Mouse (Mus musculus): Measurements from ENCODE around the gene Atp10a.

Gene Atp10a

DNA sequence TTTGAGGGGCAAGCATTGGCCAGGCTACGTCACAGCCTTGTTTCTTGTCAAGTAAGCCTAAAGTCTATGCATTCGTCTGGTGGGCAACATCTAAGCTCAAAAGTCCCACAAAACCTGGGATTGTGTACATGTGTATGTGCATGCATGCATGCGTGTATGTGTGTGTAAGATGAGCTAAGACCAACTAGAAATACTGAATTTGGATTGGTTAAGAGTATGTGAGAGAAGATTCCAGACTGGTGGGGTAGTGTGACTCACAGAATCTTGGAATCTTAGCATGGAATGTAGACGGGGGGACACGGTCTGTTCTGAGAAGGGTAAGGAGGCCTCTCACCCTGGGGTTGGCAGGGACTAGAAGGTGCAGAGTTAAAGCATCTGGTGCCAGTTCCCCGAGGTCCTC, at the start of gene Atp10a:
Gene Atp10a, plus strand, starts transcription at position 301 of the 400 bp plus-strand sequence.
- in situ Hi-C loops (cut with MboI; ENCODE audit: low pct_unique_long_range_greater_than_20kb in 1 of 2, low sequenced_read_pairs in 2 of 2, unreplicated experiment in 1 of 2), result no loop called here

DNA sequence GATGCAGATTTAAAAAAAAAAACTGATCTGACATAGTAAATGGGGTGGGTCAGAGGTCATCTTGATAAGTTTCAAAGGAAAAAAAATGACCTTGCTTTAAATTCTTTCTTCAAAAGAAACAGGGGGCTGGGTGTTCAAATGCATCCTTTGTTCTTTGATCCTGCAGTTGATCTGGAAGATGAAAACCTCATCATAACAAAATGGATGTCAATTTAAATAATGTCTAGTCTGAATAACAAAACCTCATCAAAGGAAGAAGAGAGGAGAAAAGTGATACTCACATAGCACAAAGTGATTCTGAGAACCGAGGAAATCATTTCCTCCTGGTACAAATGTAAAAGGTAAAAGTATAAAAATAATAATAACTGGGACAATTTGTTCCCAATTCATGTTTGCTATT, 37.9 kb upstream of the Atp10a start:
- in situ Hi-C loops (cut with MboI; ENCODE audit: low pct_unique_long_range_greater_than_20kb in 1 of 2, low sequenced_read_pairs in 2 of 2, unreplicated experiment in 1 of 2), result no loop called here

DNA sequence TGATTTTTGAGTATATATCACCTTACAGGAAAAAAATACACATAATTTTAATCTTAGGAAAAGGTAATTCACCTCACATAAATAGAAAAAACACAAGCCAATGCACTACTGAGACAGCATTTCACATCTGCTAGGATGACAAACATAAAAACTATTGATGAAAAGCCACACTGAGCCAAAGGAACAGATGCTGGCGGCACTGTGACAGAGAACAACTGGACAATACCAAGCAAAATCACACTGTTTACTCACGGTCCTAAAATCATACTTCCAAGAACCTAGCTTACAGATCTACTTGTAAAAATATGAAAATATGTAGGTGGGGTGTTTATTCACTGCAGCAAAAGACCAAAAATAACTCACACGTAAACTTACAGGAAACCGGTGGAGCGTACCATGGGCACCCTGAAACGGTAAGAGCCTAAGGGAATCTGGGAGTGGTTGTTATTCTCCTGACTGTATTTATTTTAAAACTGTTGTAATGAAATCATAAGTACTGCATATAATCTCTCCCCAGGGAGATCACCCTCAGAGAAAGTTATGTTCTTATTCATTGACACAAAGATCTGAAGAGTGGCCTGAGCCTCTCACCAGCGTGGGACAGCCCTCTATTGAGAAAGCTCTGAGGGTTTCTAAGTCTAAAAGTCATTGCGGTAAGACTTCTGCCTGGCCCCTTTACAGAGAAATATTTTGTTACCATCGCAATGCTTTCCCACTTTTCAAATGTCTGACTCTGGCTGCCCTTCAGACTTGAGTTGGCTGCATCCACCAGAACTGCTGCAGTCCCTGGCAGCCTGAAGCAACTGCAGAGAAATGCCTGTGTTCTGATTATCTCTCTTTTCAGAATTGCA, 29.4 kb upstream of the Atp10a start:
- in situ Hi-C loops (cut with MboI; ENCODE audit: low pct_unique_long_range_greater_than_20kb in 1 of 2, low sequenced_read_pairs in 2 of 2, unreplicated experiment in 1 of 2), result no loop called here

DNA sequence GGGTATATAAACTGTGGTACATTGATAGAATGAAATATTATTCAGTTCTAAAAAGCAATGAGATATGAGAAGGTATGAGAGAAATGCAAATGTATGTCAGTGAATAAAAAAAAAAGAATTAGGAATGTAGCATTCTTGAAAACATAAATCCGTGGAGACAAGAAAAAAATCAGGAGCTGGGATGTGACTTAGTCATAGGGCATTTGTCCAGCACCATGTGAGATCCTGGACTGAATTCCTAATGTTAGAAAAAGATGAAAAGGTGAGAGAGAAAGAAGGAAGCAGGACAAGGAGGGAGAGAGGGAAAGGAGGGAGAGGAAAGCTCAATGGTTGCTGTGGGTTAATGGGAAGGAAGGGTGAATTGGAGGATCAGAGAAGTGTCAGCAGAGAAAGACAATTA, 28.6 kb upstream of the Atp10a start:
- in situ Hi-C loops (cut with MboI; ENCODE audit: low pct_unique_long_range_greater_than_20kb in 1 of 2, low sequenced_read_pairs in 2 of 2, unreplicated experiment in 1 of 2), result no loop called here

DNA sequence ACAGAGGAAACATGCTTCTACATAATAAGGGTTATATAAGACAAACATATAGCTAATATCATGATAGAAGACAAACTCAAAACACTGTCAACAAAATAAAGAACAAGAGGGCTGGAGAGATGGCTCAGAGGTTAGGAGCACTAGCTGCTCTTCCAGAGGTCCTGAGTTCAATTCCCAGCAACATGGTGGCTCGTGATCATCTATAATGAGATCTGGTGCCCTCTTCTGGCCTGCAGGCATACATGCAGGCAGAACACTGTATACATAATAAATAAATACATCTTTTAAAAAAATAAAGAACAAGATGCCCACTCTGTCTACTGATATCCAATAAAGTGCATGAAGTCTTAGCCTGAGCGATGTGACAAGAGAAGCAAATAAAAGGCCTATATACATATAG, 26.7 kb upstream of the Atp10a start:
- in situ Hi-C loops (cut with MboI; ENCODE audit: low pct_unique_long_range_greater_than_20kb in 1 of 2, low sequenced_read_pairs in 2 of 2, unreplicated experiment in 1 of 2), result no loop called here

DNA sequence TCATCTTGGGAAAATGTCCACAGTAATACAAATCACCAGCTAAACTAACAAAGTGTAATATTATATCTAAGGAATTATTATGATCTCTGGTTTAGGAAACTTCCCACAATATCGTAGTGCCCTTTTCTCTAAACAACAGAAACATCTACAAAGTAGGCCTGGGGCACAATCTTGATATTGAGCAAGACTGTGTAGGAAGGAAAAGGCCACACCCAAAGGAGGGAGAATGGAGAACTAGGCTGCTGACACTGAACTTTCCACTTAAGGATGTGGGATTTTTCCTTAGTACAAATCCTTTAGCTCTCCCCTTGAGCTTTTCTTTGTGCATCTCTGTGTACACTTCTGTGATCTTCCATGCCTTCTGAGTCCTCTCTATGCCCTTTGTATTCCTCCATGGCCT, 22.3 kb upstream of the Atp10a start:
- in situ Hi-C loops (cut with MboI; ENCODE audit: low pct_unique_long_range_greater_than_20kb in 1 of 2, low sequenced_read_pairs in 2 of 2, unreplicated experiment in 1 of 2), result no loop called here

DNA sequence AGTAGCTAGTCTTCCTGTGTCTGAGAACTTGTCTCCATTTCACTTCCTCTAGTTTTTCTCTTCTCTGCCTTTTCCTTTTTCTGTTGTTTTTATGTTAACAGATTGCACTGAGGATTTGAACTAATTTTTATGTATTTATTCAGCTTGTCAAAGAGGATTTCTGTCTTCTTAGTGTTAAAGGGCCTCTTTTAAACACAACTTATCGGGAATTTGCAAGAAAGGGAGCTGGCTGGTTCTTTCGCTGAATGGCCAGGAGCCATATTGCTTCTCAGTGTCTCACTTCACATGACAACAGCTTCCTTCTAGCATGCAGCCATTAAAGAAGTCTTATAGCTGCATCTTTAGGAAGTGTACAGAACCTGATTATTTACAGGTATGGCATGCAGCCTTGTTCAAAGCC, 16.3 kb upstream of the Atp10a start:
- in situ Hi-C loops (cut with MboI; ENCODE audit: low pct_unique_long_range_greater_than_20kb in 1 of 2, low sequenced_read_pairs in 2 of 2, unreplicated experiment in 1 of 2), result no loop called here

DNA sequence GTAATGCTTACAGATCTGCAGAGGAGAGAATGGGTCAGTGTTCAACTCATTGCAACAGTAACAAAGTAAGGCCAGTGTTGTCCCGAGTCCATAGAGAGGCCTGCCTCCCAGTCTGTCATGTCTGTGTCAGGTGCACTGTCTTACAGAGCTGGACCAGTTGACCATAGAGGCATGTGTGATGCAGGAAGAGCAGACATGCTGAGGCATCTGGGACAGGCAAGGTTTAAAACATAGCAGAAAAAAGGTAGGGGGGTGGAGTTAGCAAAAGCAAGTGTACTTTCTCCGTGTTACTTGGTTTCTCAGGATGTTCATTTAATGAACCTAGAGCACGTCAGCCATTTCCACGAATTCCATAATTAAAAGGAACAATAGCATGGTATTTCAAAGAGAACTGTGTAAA, 15.5 kb upstream of the Atp10a start:
- in situ Hi-C loops (cut with MboI; ENCODE audit: low pct_unique_long_range_greater_than_20kb in 1 of 2, low sequenced_read_pairs in 2 of 2, unreplicated experiment in 1 of 2), result no loop called here

DNA sequence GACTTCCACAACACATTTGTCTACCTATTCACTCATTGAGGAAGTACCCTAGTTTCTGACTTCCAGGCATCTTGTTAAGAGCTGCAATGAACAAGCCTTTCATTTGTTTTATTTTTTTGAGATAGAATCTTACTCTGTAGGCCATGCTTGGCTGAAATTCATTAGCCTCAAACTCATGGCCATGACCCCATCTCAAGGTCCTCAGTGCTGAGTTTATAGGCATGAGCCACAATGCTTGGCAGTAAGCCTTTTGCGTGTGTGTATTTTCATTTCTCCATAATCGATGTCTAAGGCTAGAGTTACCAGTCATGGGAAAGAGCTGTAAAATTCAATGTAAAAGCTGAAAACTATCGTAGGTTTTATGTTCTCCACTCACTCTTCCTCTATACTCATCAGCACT, 14.1 kb upstream of the Atp10a start:
- in situ Hi-C loops (cut with MboI; ENCODE audit: low pct_unique_long_range_greater_than_20kb in 1 of 2, low sequenced_read_pairs in 2 of 2, unreplicated experiment in 1 of 2), result no loop called here

DNA sequence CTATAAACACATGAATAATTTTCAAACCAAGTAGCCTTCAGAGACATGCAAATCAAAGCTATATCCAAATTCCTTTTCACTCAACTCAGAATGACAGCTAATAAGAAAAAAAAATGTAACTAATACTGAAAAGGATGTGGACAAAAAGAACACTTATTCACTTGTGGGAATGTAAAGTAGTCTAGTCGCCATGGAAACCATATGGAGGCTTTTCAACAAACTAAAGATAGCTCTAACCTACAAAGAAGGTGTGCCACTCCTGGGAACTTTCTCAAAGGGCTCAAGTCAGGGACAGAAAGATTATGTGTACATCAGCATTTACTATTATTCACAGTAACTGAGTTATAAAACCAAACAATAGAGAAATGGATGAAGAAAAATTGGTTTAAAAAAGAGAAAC, 8.6 kb upstream of the Atp10a start:
- in situ Hi-C loops (cut with MboI; ENCODE audit: low pct_unique_long_range_greater_than_20kb in 1 of 2, low sequenced_read_pairs in 2 of 2, unreplicated experiment in 1 of 2), result no loop called here

DNA sequence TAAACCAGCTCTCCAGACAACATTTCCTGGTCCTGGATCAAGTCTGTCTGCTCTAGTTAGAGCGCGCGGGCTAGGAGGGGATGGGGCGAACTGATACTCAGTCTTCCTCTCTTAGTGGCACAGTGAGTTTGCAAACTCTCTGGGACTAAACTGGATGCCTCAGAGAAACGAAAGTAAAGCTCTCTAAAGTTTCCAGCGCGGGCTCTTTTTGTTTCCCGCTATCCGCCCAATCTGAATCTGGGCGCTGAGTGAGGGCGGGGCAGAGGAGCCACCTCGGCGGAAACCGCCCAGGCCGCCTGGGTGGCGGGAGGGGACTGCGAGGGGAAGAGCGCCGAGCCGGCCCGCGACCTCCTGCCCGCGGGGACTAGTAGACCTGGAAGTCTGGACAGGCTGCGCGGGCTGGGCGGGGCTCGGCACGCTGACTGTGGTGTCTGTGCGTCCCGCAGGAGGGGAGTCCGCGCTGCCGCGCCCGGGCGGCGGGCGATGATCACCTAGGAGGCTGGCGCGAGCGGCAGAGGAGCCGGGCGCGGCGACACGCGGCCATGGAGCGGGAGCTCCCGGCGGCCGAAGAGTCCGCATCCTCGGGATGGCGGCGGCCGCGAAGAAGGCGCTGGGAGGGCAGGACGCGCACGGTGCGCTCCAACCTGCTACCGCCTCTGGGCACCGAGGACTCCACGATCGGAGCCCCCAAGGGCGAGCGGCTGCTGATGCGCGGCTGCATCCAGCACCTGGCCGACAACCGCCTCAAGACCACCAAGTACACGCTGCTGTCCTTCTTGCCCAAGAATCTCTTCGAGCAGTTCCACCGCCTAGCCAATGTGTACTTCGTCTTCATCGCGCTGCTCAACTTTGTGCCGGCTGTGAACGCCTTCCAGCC, 2.2 kb downstream of the Atp10a start:
- in situ Hi-C loops (cut with MboI; ENCODE audit: low pct_unique_long_range_greater_than_20kb in 1 of 2, low sequenced_read_pairs in 2 of 2, unreplicated experiment in 1 of 2), result no loop called here

DNA sequence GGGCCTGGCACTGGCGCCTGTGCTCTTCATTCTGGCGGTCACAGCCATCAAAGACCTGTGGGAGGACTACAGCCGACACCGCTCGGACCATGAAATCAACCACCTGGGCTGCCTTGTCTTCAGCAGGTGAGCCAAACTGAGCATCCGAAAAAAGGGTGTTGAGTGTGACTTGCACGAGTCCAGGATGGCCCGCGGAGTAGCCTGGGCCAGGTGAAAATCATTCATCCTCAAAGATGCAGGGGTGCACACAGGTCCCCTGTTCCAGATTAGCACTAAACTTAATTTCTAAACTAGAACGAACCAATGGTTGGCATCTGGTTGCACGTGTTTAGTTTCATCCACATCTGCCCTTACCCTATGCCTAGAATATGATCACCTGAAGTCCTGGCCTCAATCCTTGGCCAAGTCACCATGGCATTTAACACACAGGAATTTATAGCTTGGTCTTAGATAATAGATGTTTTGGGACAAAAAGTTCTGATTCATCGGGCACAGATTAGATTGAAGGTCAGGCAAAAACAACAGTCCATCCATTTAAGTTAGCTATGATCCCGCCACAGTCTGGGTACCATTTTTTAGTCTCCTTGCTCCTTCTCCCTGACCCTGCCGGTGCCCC, 2.9 kb downstream of the Atp10a start:
- in situ Hi-C loops (cut with MboI; ENCODE audit: low pct_unique_long_range_greater_than_20kb in 1 of 2, low sequenced_read_pairs in 2 of 2, unreplicated experiment in 1 of 2), result no loop called here

DNA sequence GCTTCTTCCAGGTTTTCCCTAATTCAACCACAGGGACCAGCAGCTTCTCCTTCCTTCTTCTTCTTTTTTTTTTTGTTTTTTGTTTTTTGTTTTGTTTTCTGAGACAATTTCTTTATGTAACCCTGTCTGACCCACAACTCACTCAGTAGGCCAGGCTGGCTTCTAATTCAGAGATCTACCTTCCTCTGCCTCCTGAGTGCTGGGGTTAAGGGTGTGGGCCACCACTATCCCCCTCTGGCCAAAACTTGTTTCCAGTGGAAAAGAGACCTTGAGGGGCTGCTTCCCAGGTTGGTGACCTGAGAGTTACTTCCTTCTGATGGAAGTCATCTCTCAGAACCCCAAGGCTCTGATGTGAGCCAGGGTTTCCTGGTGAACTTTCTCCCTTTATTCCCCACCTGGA, 4.1 kb downstream of the Atp10a start:
- in situ Hi-C loops (cut with MboI; ENCODE audit: low pct_unique_long_range_greater_than_20kb in 1 of 2, low sequenced_read_pairs in 2 of 2, unreplicated experiment in 1 of 2), result no loop called here

DNA sequence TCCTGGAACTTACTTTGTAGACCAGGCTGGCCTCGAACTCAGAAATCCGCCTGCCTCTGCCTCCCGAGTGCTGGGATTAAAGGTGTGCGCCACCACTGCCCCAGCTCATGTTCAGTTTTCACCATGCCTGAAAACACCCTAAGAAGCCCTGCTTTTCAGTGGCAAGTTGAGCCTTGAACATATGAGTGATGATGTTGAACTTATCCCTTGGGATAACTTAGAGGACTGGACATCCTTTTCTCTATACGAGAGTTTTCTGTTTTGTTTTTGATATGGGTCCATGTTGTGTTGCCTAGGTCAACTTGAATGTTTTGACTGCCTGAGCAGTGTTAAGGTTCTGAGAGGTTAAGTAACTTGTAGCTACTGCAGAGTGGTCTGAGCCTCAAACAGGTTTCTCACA, 4.7 kb downstream of the Atp10a start:
- in situ Hi-C loops (cut with MboI; ENCODE audit: low pct_unique_long_range_greater_than_20kb in 1 of 2, low sequenced_read_pairs in 2 of 2, unreplicated experiment in 1 of 2), result no loop called here

DNA sequence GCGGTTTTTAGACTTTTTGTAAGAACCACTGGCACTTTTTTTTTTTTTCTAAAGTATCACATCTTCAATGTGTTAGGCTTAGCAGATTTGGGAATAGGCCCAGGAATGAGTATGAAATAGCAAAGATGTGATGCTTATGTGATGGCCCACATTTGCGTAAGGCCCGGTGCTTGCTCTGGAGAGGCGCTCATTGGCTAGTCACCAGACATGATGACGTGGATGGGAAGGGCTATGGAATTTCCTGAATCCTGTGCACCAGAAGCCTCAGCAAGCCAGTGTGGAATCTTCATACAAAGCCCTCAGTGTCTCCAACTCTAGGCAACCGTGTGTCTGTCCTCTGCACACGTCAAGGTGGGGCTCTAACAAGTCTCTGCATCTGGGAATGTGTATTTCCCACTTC, 5.1 kb downstream of the Atp10a start:
- in situ Hi-C loops (cut with MboI; ENCODE audit: low pct_unique_long_range_greater_than_20kb in 1 of 2, low sequenced_read_pairs in 2 of 2, unreplicated experiment in 1 of 2), result no loop called here

DNA sequence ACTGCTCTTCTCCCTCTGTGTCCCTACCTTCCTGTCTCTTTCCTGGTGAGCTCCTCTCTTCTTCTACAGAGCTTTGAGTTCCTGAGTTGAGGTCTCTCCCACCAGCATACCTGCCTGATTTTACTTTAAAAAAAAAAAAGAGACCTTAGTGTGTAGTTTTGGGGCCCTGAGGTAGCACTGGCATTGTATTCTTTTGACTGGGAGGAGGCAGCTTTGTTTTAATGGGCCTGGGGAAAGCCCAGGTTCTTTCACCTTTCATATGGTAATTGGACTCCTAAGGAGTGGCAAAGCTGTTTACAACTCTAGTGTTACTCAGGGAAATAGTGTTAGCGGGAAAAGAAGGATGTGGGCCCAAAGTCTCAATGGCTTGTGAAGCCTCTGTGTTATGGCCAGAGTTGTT, 12.7 kb downstream of the Atp10a start:
- in situ Hi-C loops (cut with MboI; ENCODE audit: low pct_unique_long_range_greater_than_20kb in 1 of 2, low sequenced_read_pairs in 2 of 2, unreplicated experiment in 1 of 2), result no loop called here

DNA sequence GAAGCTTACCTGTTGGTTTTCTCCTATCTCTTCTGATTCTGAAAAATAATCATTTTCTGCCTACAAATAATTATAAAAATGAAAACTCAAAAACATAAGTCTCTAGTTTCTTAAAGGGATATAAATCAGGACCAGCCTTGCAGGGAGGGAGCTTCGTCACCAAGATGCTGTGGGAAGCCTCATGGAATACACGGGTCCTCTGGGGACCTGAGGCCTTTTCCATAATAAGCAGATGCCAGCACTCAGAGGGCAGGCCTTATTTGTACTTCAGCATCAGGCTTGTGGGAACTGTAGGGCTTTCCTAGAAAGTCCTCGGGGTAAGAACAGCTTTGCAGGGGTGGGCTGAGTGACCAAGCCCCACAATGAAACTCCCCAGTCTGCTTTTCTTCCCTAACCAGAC, 20.1 kb downstream of the Atp10a start:
- in situ Hi-C loops (cut with MboI; ENCODE audit: low pct_unique_long_range_greater_than_20kb in 1 of 2, low sequenced_read_pairs in 2 of 2, unreplicated experiment in 1 of 2), result no loop called here

DNA sequence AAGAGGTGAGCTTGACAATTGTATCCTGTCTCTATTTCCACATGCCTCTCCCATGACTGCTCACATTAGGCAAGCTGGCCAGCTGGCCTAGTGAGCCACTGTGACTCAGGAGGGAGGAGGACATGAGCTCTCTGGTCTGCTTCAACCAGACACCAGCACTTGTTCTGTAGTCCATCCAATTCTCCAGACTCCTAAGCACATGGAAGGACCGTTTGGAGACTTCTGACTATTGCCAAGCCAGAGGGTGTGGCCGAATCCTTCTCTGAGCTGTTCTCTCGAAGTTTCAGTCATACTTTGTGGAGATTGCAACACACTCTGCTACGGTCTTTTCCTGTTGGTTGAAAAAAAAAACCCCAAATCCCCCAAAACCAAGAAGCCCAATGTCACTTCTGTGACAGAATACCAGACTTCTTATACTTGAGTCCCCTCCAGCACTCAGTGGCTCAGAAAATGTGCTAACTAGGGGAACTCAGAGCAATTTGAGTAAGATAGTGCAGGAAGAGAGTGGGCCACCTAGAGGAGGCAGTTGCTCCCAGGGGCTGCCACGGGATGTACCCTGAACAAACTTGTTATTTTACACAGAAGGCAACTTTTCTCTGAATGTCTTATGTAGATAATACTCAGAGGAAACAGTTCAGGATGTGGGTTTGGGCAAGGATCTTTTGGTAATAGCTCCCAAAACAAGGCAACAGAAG, 21.3 kb downstream of the Atp10a start:
- in situ Hi-C loops (cut with MboI; ENCODE audit: low pct_unique_long_range_greater_than_20kb in 1 of 2, low sequenced_read_pairs in 2 of 2, unreplicated experiment in 1 of 2), result no loop called here

DNA sequence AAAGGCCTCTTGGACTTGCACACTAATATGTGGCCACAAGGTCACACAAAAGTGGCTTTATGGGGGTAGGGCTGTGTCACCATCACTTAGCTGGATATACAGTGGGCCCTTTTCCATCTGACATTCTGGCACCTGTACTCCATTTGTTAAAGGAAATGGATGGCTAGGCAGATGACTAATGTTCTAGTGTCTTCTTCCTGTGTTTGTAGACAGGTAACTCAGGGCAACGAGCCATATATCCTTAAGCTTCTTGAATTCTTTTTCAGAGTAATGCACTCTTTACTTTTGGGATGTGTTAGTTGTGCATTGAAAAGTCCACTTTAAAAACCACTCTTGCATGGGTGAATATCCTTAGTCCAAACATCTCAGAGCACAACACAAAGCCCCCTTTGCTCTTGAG, 30.0 kb downstream of the Atp10a start:
- in situ Hi-C loops (cut with MboI; ENCODE audit: low pct_unique_long_range_greater_than_20kb in 1 of 2, low sequenced_read_pairs in 2 of 2, unreplicated experiment in 1 of 2), result no loop called here
